Mouse (Mus musculus) frontal cortex, postnatal 36 days (tissue): ENCODE measurements around the gene Ackr3.

Experiments used
- DNase-seq, 2 experiments: peaks; one replicate each; pipeline ENCODE4 v3.0.0; 2022; ENCODE audit warnings: low spot score in 2 of 2

Ackr3 gene

GRCm38 (mm10) chr1:90203783-90204690 is at the start of gene Ackr3:
Gene Ackr3 (plus strand): TSS chr1:90203980.
- DNase-seq = peak; percentile 76 to 82

- DNase-seq = no peak
These were observed 47.2 kb upstream of the Ackr3 start for GRCm38 (mm10) chr1:90156589-90156988.

GRCm38 (mm10) chr1:90159927-90160326 is 43.9 kb upstream of the Ackr3 start:
- no peak for DNase-seq

- DNase-seq = no peak
These were observed 42.2 kb upstream of the Ackr3 start for GRCm38 (mm10) chr1:90161623-90162022.

- no peak for DNase-seq
These were observed 41.4 kb upstream of the Ackr3 start for GRCm38 (mm10) chr1:90162379-90162857.

- no peak for DNase-seq
These were observed 40.6 kb upstream of the Ackr3 start for GRCm38 (mm10) chr1:90163161-90163560.

GRCm38 (mm10) chr1:90164319-90164718 is 39.5 kb upstream of the Ackr3 start:
- no peak for DNase-seq

- no peak for DNase-seq
These were observed 29.4 kb upstream of the Ackr3 start for GRCm38 (mm10) chr1:90174338-90174737.

- no peak for DNase-seq
These were observed 27.6 kb upstream of the Ackr3 start for GRCm38 (mm10) chr1:90176223-90176622.

GRCm38 (mm10) chr1:90177565-90177964 is 26.2 kb upstream of the Ackr3 start:
- no peak for DNase-seq

- DNase-seq = no peak
These were observed 25.8 kb upstream of the Ackr3 start for GRCm38 (mm10) chr1:90177978-90178377.

- no peak for DNase-seq
These were observed 23.3 kb upstream of the Ackr3 start for GRCm38 (mm10) chr1:90180479-90180878.

- DNase-seq = no peak
These were observed 22.6 kb upstream of the Ackr3 start for GRCm38 (mm10) chr1:90180966-90181699.

GRCm38 (mm10) chr1:90182521-90182920 is 21.3 kb upstream of the Ackr3 start:
- DNase-seq = no peak

- no peak for DNase-seq
These were observed 20.2 kb upstream of the Ackr3 start for GRCm38 (mm10) chr1:90183602-90184001.

- no peak for DNase-seq
These were observed 17.6 kb upstream of the Ackr3 start for GRCm38 (mm10) chr1:90186173-90186572.

- no peak for DNase-seq
These were observed 16.9 kb upstream of the Ackr3 start for GRCm38 (mm10) chr1:90186874-90187273.

GRCm38 (mm10) chr1:90189046-90189445 is 14.7 kb upstream of the Ackr3 start:
- no peak for DNase-seq

- DNase-seq = no peak
These were observed 2.5 kb upstream of the Ackr3 start for GRCm38 (mm10) chr1:90201246-90201645.

GRCm38 (mm10) chr1:90201655-90202054 is 2.1 kb upstream of the Ackr3 start:
- DNase-seq = no peak

GRCm38 (mm10) chr1:90202207-90202978 is 1.4 kb upstream of the Ackr3 start:
- DNase-seq = peak; percentile 40 to 48

- no peak for DNase-seq
These were observed 439 bp upstream of the Ackr3 start for GRCm38 (mm10) chr1:90203341-90203740.
